Mouse (Mus musculus) G1E-ER4 (cell line): ENCODE data around the gene Ndufs1. TPM values are rescaled to one million over a fixed set of nuclear protein-coding genes. Genes with fewer than 3 reads are reported as not detected.

Source experiments
- GATA1 ChIP-seq: IDR thresholded peaks from one replicate; pipeline ENCODE4 v1.8.0; 2012; ENCODE audit warnings: low read length, inconsistent platforms
- polyA plus RNA-seq: library from polyadenylated mRNA; stranded (reverse); fragments of >175 nt; gene quantifications from 2 replicates; pipeline ENCODE4 v1.2.3, GENCODE M21; 2012

Gene Ndufs1
- polyA plus RNA-seq, 1 experiment, result 71.9 TPM

- TF ChIP-seq GATA1, result no peak
Observed at GRCm38 (mm10) chr1:63130883-63131282, 45.8 kb downstream of the Ndufs1 start.

DNA sequence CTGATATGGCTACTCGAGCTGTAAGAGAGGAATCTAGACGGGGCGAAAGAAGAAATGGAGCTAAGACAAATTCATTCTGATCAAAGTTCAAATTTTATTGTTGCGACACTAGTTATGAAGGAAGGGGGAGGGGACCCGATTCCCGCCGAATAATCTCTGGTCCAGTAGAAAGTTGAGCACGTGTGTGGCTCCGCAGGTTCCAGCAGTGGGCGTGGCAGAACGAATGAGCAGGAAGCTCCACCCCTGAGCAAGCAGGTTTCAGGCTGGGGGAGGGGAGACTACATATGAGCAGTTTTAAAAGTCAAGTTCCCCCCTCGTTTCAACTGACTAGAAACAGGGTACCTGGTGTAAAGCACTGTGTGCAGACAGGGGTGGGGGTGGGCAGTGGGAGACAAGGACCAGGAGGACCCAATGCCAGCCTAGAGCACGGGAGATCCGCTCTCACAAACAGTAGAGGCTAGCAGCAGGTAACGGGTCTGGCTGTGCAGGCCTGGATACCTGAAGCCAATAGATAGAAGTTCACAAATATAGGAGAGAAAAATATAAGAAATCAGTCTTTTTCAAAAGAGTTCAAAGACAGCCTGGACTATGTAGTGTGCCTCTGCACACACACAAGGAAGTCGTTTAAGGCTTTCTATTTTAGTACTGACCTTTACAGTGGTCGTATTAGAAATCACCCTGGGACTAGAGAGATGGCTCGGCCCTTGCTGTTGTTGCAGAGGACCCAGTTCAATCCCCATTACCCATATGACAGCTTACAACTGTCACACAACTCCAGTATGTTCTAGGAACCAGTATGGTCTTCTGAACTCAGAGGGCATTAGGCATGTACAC, 46.6 kb downstream of the Ndufs1 start:
- TF ChIP-seq GATA1, result no peak

GRCm38 (mm10) chr1:63129273-63129672, 47.4 kb downstream of the Ndufs1 start:
- TF ChIP-seq GATA1, result no peak

DNA sequence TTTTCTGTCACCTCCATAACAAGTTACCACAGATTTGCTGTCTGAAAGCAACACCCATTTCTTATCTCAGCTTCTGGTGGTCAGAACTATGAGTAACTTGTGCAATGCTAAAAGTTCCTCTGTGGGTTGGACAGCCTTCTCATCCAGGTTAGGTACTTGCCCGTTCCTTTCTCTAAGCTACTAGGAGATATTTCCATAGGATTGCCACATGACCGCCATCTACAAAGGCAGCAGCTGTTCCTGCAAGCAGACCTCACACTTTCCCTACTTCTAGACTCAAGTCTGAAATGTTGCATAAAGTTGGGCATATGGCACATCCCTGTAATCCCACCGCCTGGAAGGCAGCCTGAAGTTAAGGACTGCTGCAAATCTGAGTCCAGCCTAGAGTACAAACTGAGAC, 50.4 kb downstream of the Ndufs1 start:
- no peak for TF ChIP-seq GATA1

GRCm38 (mm10) chr1:63123823-63124450, 52.7 kb downstream of the Ndufs1 start:
- no peak for TF ChIP-seq GATA1

DNA sequence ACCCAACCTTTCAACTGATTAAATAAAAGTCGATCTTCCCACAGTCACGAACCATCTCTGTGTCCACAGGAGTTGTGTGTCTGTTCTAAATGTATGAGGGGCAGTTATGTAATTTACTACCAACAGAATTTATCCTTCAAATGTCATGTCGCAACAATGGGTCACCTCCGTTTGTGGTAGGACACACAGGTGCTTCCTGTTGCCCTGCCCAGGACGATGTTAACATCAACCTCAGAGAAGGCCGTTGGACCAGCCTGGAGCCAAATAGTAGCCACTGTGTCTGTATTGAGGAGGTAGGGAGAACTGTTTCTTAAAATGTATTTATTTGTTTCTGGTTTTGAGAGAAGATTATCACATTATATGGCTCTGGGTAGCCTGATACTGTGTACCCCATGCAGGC, 54.6 kb downstream of the Ndufs1 start:
- no peak for TF ChIP-seq GATA1

DNA sequence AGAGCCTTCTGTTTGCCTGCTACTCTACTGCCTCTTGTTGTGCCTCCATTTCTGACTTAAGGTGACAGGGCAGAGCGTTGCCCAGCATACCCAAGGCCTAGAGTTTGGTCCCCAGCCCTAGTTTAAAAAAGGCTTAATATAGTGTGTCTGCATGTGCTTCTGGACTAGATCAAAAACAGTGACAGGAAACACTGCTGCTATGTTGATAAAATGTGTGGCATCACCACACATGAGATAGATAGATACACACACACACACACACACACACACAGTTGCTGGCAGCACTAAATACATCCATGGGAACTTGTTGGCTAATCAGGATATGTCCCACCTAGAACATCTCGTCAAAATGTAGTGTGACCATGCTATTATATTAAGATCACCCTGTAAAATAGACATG, 56.3 kb downstream of the Ndufs1 start:
- TF ChIP-seq GATA1, result no peak

- TF ChIP-seq GATA1, result peak; percentile 39
Observed at GRCm38 (mm10) chr1:63119675-63120074, 57.0 kb downstream of the Ndufs1 start.

GRCm38 (mm10) chr1:63115540-63115939, 61.1 kb downstream of the Ndufs1 start:
- TF ChIP-seq GATA1, result no peak

DNA sequence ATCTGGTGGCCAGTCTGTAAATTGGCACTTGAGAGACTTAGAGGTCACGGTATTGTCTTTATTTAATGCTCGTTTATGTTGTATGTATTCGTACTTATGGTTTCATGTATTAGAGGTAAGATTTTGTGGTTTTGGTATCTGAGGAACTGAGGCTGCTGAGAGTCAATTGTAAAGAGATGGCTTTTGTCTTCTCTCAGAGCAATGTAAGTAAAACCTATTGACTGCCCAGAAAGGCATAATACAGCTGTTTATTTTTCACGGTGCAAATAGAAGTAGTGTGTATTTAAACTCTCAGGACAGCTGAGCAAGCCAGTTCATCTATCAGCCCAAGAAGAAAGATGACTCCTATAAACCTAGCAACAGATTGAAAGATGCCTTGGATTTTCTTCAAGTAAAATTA, 61.5 kb downstream of the Ndufs1 start:
- TF ChIP-seq GATA1, result no peak

GRCm38 (mm10) chr1:63114136-63114781, 62.4 kb downstream of the Ndufs1 start, which contains the start of gene Ino80d:
Ino80d (minus strand) TSS chr1:63114667.
- TF ChIP-seq GATA1, result no peak

DNA sequence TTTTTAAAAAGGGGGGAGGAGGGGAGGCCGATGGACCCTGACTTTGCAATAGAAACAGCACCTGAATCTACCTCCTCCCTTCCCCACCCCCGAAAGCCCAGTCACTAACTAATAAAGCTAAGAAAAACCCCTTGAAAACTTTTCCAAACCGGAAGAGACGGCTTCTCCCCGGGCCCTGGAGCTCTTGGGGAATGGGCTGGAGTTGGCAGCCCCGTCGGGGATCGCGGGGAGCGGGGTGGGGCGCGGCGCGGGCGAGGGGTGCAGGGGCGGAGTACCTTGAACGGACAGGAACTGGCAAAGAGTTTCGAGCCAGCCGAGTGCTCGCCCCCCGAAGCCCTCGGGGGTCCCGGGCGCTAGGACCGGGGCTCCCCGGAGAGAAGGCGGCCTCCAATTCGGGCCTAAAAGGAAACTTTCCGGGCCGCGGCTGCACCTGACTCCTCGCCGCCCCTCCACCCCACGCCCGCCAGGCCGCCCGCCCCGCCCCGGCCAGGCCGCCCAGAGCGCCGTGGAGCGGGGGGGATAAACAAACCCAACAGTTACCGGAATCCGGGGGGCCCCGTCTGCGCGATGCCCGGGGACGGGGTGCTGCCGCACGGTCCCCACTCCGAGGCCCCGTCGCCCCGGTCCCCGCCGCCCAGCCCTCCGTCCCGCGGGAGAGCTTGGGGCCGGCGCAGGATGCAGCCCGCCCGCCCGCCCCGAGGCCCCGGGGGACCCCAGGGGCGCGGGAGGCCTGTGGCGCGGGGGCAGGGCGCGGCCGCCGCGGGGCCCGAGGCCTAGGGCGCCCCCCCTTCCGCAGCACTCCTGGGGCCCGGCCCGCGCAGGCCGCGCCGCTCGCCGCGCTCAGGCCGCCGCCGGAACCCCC, 63.1 kb downstream of the Ndufs1 start:
- no peak for TF ChIP-seq GATA1

DNA sequence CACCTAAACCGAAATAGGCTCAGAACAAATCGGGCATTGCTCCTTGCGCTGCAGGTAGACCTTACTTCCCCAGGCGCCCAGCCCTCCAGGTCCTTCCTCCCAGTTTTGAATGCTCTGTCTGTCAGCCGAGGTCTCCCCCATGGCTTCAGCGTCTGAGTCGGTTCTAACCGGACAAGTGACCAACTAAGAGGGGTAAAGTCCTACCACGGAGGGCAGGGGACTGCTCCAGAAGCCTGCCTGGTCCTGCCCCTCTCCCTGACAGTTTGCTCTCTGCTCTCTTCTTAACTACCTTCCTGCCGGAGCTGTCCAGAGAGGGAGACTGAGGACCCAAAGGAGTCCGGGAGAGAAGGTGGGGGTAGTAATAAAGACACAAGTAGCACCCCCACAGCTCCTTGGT, 63.8 kb downstream of the Ndufs1 start:
- no peak for TF ChIP-seq GATA1

DNA sequence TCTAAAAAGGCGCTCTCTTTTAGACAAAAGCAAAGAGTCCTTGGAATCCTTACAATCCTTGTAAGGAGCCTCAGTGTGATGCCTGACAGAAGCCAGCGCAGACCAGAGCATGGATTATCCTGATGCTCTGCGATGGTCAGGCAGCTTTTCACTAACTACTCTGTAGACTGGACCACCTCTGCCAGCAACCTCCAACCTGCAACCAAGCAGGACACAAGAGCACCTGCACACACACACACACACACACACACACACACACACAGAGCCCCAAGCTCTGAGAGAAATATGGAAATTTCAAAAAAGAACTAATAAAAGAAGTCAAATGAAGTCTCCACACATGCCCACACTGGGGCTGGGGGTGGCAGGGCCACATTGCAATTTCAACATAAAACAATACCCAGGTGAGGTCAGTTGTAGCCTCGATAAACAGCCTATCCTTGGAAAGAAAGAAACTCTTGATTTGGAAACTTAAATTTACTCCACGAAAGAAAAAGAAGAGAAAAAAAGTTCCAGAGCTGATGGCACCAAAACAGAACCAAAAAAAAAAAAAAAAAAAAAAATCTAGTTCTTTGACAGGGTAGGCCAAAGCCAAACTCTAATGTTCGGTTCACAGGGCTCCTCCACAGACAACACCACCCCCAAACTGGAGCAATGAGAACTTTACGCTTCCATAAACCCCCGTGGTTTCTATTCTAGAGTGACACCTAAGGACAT, 64.3 kb downstream of the Ndufs1 start:
- TF ChIP-seq GATA1, result no peak
